Mouse (Mus musculus) myocyte (in vitro differentiated cells): ENCODE measurements around the gene Tmprss11f. TPM values are rescaled to one million over a fixed set of nuclear protein-coding genes. Genes with fewer than 3 reads are reported as not detected.

Experiments used
- H3K27me3 ChIP-seq: one replicate; pipeline ENCODE4 v1.6.1; 2011; ENCODE audit not compliant: control insufficient read depth, insufficient read depth, insufficient read length
- H3K36me3 ChIP-seq: one replicate; pipeline ENCODE4 v1.6.1; 2011; ENCODE audit not compliant: control insufficient read depth, insufficient read depth
- H3K4me2 ChIP-seq: one replicate; pipeline ENCODE4 v1.6.1; 2011; ENCODE audit warnings: low read depth, control low read depth
- H3K4me3 ChIP-seq: one replicate; pipeline ENCODE4 v1.5.1; 2011; ENCODE audit warnings: mild to moderate bottlenecking, control low read depth, moderate library complexity
- H3K79me2 ChIP-seq: one replicate; pipeline ENCODE4 v1.6.1; 2011; ENCODE audit not compliant: control insufficient read depth, insufficient read depth
- H3ac ChIP-seq: one replicate; pipeline ENCODE4 v1.6.1; 2011; ENCODE audit not compliant: control insufficient read depth, insufficient read length
- CEBPB ChIP-seq: IDR thresholded peaks from 2 replicates; pipeline ENCODE4 v1.6.1; 2011; ENCODE audit warnings: mild to moderate bottlenecking, moderate library complexity; ENCODE audit not compliant: poor library complexity, insufficient read depth, severe bottlenecking
- E2F4 ChIP-seq: IDR thresholded peaks from one replicate; pipeline ENCODE4 v1.6.1; 2011; ENCODE audit warnings: mild to moderate bottlenecking, control low read depth, moderate library complexity; ENCODE audit not compliant: insufficient read depth
- MAX ChIP-seq: IDR thresholded peaks from one replicate; pipeline ENCODE4 v1.6.1; 2011; ENCODE audit warnings: low read depth, mild to moderate bottlenecking, control low read depth
- MYOD1 ChIP-seq, 3 experiments: IDR thresholded peaks; one replicate each; pipeline ENCODE4 v1.6.1; 2011; ENCODE audit warnings: control low read depth in 2 of 3, low read depth in 2 of 3, mild to moderate bottlenecking in 2 of 3, moderate library complexity in 1 of 3; ENCODE audit not compliant: insufficient read length in 2 of 3, control insufficient read depth in 1 of 3
- MYOG ChIP-seq, 3 experiments: IDR thresholded peaks; one replicate each; pipeline ENCODE4 v1.6.1; 2011; ENCODE audit warnings: control low read depth in 2 of 3, low read depth in 2 of 3, mild to moderate bottlenecking in 2 of 3; ENCODE audit not compliant: insufficient read length in 2 of 3, control insufficient read depth in 1 of 3, insufficient read depth in 1 of 3
- POLR2A ChIP-seq: IDR thresholded peaks from one replicate; pipeline ENCODE4 v1.6.1; 2011; ENCODE audit warnings: low read depth, mild to moderate bottlenecking, control low read depth, moderate library complexity; ENCODE audit not compliant: insufficient read length
- POLR2AphosphoS2 ChIP-seq: IDR thresholded peaks from one replicate; pipeline ENCODE4 v1.6.1; 2011; ENCODE audit warnings: low read depth, control low read depth; ENCODE audit not compliant: insufficient read length
- REST ChIP-seq: IDR thresholded peaks from one replicate; pipeline ENCODE4 v1.6.1; 2011; ENCODE audit warnings: mild to moderate bottlenecking, control low read depth, moderate library complexity; ENCODE audit not compliant: insufficient read depth, insufficient read length
- SRF ChIP-seq: IDR thresholded peaks from one replicate; pipeline ENCODE4 v1.6.1; 2011; ENCODE audit warnings: low read depth; ENCODE audit not compliant: control insufficient read depth, insufficient read length
- TCF12 ChIP-seq: IDR thresholded peaks from one replicate; pipeline ENCODE4 v1.6.1; 2011; ENCODE audit warnings: mild to moderate bottlenecking, control low read depth; ENCODE audit not compliant: poor library complexity, insufficient read depth, severe bottlenecking
- TCF3 ChIP-seq: IDR thresholded peaks from one replicate; pipeline ENCODE4 v1.6.1; 2011; ENCODE audit warnings: low read depth, control low read depth; ENCODE audit not compliant: insufficient read length
- USF1 ChIP-seq: IDR thresholded peaks from one replicate; pipeline ENCODE4 v1.6.1; 2011; ENCODE audit warnings: low read depth, mild to moderate bottlenecking, control low read depth, moderate library complexity
- polyA plus RNA-seq: library from polyadenylated mRNA; unstranded; fragments of >200 nt; fragmentation: generic; extraction: Trizol; gene quantifications from one replicate; pipeline ENCODE4 v1.2.1, GENCODE M21; 2012; ENCODE audit warnings: missing spikeins

Tmprss11f gene
- polyA plus RNA-seq, 1 experiment: 0.04 TPM

GRCm38 (mm10) chr5:86482562-86482961, 149.7 kb downstream of the Tmprss11f start:
- Histone ChIP-seq H3K27me3 (no peaks in the 10 kb centered on the region), H3K4me2 (no peak overlapping the region)
- TF ChIP-seq USF1: no peak
- no peak for TF ChIP-seq MAX
- no peak for TF ChIP-seq REST
- no peak for TF ChIP-seq TCF12
- TF ChIP-seq CEBPB: no peak
- no peak for TF ChIP-seq POLR2AphosphoS2
- TF ChIP-seq SRF: no peak
- no peak for TF ChIP-seq MYOG (IDR thresholded peaks at IDR 0.05; ENCODE audit: control insufficient read depth in 1 of 3, insufficient read depth in 1 of 3, insufficient read length in 2 of 3, low read depth in 2 of 3)
- TF ChIP-seq POLR2A: no peak
- TF ChIP-seq TCF3: no peak
- TF ChIP-seq E2F4: no peak
- no peak for TF ChIP-seq MYOD1 (IDR thresholded peaks at IDR 0.05; ENCODE audit: control insufficient read depth in 1 of 3, insufficient read length in 2 of 3, low read depth in 2 of 3)

GRCm38 (mm10) chr5:86482031-86482430, 150.2 kb downstream of the Tmprss11f start:
- Histone ChIP-seq H3ac (no peak overlapping the region), H3K36me3 (no peaks in the 10 kb centered on the region), H3K27me3 (no peaks in the 10 kb centered on the region), H3K4me3 (no peak overlapping the region), H3K4me2 (no peak overlapping the region), H3K79me2 (no peaks in the 10 kb centered on the region)
- TF ChIP-seq SRF (no peak), MAX (no peak), USF1 (no peak), CEBPB (no peak)

More at GRCm38 (mm10) chr5:86482562-86482961, 149.7 kb downstream of the Tmprss11f start:
- no peak overlapping the region for H3ac ChIP-seq
- H3K4me3 ChIP-seq: no peak overlapping the region
- H3K36me3 ChIP-seq: no peaks in the 10 kb centered on the region
- H3K79me2 ChIP-seq: no peaks in the 10 kb centered on the region

- H3ac ChIP-seq: no peak overlapping the region
- no peaks in the 10 kb centered on the region for H3K36me3 ChIP-seq
- H3K4me3 ChIP-seq: no peak overlapping the region
- TF ChIP-seq USF1 (no peak), MAX (no peak), TCF3 (no peak), POLR2A (no peak), POLR2AphosphoS2 (no peak), TCF12 (no peak), REST (no peak), MYOG (IDR thresholded peaks at IDR 0.05; ENCODE audit: control insufficient read depth in 1 of 3, insufficient read depth in 1 of 3, insufficient read length in 2 of 3, low read depth in 2 of 3) (no peak), CEBPB (no peak), MYOD1 (IDR thresholded peaks at IDR 0.05; ENCODE audit: control insufficient read depth in 1 of 3, insufficient read length in 2 of 3, low read depth in 2 of 3) (no peak), E2F4 (no peak)
- no peaks in the 10 kb centered on the region for H3K79me2 ChIP-seq
- H3K4me2 ChIP-seq: no peak overlapping the region
- no peaks in the 10 kb centered on the region for H3K27me3 ChIP-seq
These were observed 158.4 kb downstream of the Tmprss11f start for GRCm38 (mm10) chr5:86473859-86474258.

Other genes starting within 250 kb of the Tmprss11f start
- gene Tmprss11a, start 163.4 kb downstream of the Tmprss11f start, polyA plus RNA-seq: not detected
- gene Tmprss11g, start 113.8 kb downstream of the Tmprss11f start, polyA plus RNA-seq: not detected
- 0.02 TPM for gene Tmprss11b, start 43.9 kb upstream of the Tmprss11f start, polyA plus RNA-seq
- not detected for gene Tmprss11e, start 113.4 kb upstream of the Tmprss11f start, polyA plus RNA-seq
- gene Ythdc1, start 171.8 kb upstream of the Tmprss11f start, polyA plus RNA-seq: 15.0 TPM